Mouse (Mus musculus): ENCODE data around the gene Nmnat2.

DNA sequence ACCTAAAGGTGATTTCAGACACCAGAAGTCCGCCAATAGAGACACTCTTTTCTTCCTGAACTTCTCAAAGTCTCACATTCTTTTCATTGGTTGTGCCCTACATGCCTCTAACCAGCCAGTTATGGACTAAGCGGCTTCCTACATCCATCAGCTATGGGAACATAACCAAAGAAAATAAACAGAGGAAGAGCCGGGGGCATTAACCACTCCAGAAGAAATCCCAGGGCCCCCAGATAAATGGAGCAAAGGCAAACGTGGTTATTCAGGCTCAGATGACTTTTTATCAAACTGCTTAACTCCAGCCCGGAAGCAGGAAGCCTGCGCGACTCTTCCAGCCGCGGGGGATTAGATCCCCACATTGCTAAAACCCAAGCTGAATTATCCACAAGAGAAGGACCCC, 146.1 kb downstream of the Nmnat2 start:
- TF ChIP-seq MEF2A (IDR thresholded peaks at IDR 0.05; ENCODE audit: extremely low read depth, insufficient replicate concordance, low read depth, low read length, poor library complexity, severe bottlenecking) = no peak
- no peak for TF ChIP-seq GATA1 (IDR thresholded peaks at IDR 0.05; ENCODE audit: low read depth, low read length)
- TF ChIP-seq CTCF (IDR thresholded peaks at IDR 0.05 in 2 of 3, conservative IDR thresholded peaks at IDR 0.05 in 1 of 3; ENCODE audit: control insufficient read depth in 1 of 3, insufficient read depth in 1 of 3, low read depth in 2 of 3, low read length in 3 of 3, poor library complexity in 1 of 3, severe bottlenecking in 1 of 3) = no peak
- TF ChIP-seq MYB (IDR thresholded peaks at IDR 0.05; ENCODE audit: low read depth, low read length) = no peak

Data from MEL (cell line).